Mouse (Mus musculus): ENCODE measurements around the gene N4bp3. TPM values are rescaled to one million over a fixed set of nuclear protein-coding genes. Genes with fewer than 3 reads are reported as not detected.

Gene N4bp3
- total and polyA plus RNA-seq, 2 experiments: 1.6 to 6.4 TPM

GRCm38 (mm10) chr11:51645293-51645692 lies 5.3 kb downstream of the N4bp3 start:
- H3K27ac ChIP-seq (replicated peaks; ENCODE audit: insufficient read depth, low read depth, low read length): no peak overlapping the region
- TF ChIP-seq CTCF (IDR thresholded peaks at IDR 0.05; ENCODE audit: low read depth, low read length) (no peak), POLR2A (IDR thresholded peaks at IDR 0.05; ENCODE audit: extremely low read depth, insufficient read depth, low read length) (no peak)
- no peak overlapping the region for H3K4me3 ChIP-seq (ENCODE audit: insufficient read depth, low read depth, low read length)
- no peak for DNase-seq (ENCODE audit: extremely low read depth, low read depth, low spot score)
- H3K36me3 ChIP-seq (ENCODE audit: control insufficient read depth, insufficient read depth, low read length): no peaks in the 10 kb centered on the region
- H3K9ac ChIP-seq (ENCODE audit: low read depth, low read length): no peak overlapping the region
- peaks cover 4% of the 10 kb centered on the region; the same call in 1 of the 2 replicates for H3K79me2 ChIP-seq (ENCODE audit: control insufficient read depth, insufficient read depth, low read length)
- H3K27me3 ChIP-seq (ENCODE audit: control insufficient read depth, insufficient read depth, low read length): no peaks in the 10 kb centered on the region
- WGBS: 86% methylated on average over 13 of the region's 13 CpGs
- H3K4me1 ChIP-seq (ENCODE audit: control insufficient read depth, insufficient read depth, low read length): peaks cover 2% of the 10 kb centered on the region; the same call in 1 of the 2 replicates

GRCm38 (mm10) chr11:51644217-51644616 lies 6.4 kb downstream of the N4bp3 start:
- Histone ChIP-seq H3K27me3 (ENCODE audit: control insufficient read depth, insufficient read depth, low read length) (no peaks in the 10 kb centered on the region), H3K4me1 (ENCODE audit: control insufficient read depth, insufficient read depth, low read length) (no peaks in the 10 kb centered on the region), H3K36me3 (ENCODE audit: control insufficient read depth, insufficient read depth, low read length) (no peaks in the 10 kb centered on the region), H3K79me2 (ENCODE audit: control insufficient read depth, insufficient read depth, low read length) (no peaks in the 10 kb centered on the region; the same call in 1 of the 2 replicates), H3K9ac (ENCODE audit: low read depth, low read length) (no peak overlapping the region), H3K27ac (replicated peaks; ENCODE audit: insufficient read depth, low read depth, low read length) (no peak overlapping the region), H3K4me3 (ENCODE audit: insufficient read depth, low read depth, low read length) (no peak overlapping the region)
- DNase-seq (ENCODE audit: extremely low read depth, low read depth, low spot score): no peak
- 91% methylated on average over 16 of the region's 16 CpGs for WGBS
- TF ChIP-seq POLR2A (IDR thresholded peaks at IDR 0.05; ENCODE audit: extremely low read depth, insufficient read depth, low read length): no peak
- no peak for TF ChIP-seq CTCF (IDR thresholded peaks at IDR 0.05; ENCODE audit: low read depth, low read length)

GRCm38 (mm10) chr11:51643761-51644160 lies 6.9 kb downstream of the N4bp3 start:
- DNase-seq (ENCODE audit: extremely low read depth, low read depth, low spot score): peak; percentile 66
- H3K36me3 ChIP-seq (ENCODE audit: control insufficient read depth, insufficient read depth, low read length): no peaks in the 10 kb centered on the region
- no peak overlapping the region for H3K27ac ChIP-seq (replicated peaks; ENCODE audit: insufficient read depth, low read depth, low read length)
- H3K79me2 ChIP-seq (ENCODE audit: control insufficient read depth, insufficient read depth, low read length): no peaks in the 10 kb centered on the region
- no peak overlapping the region for H3K4me3 ChIP-seq (ENCODE audit: insufficient read depth, low read depth, low read length)
- H3K9ac ChIP-seq (ENCODE audit: low read depth, low read length): no peak overlapping the region
- TF ChIP-seq POLR2A (IDR thresholded peaks at IDR 0.05; ENCODE audit: extremely low read depth, insufficient read depth, low read length): no peak
- no peak for TF ChIP-seq CTCF (IDR thresholded peaks at IDR 0.05; ENCODE audit: low read depth, low read length)
- no peaks in the 10 kb centered on the region for H3K27me3 ChIP-seq (ENCODE audit: control insufficient read depth, insufficient read depth, low read length)
- no peaks in the 10 kb centered on the region for H3K4me1 ChIP-seq (ENCODE audit: control insufficient read depth, insufficient read depth, low read length)
- WGBS: 46% methylated on average over 15 of the region's 15 CpGs

- no peaks in the 10 kb centered on the region for H3K4me1 ChIP-seq (ENCODE audit: control insufficient read depth, insufficient read depth, low read length)
- H3K79me2 ChIP-seq (ENCODE audit: control insufficient read depth, insufficient read depth, low read length): no peaks in the 10 kb centered on the region
- no peak overlapping the region for H3K27ac ChIP-seq (replicated peaks; ENCODE audit: insufficient read depth, low read depth, low read length)
- no peaks in the 10 kb centered on the region for H3K27me3 ChIP-seq (ENCODE audit: control insufficient read depth, insufficient read depth, low read length)
- TF ChIP-seq POLR2A (IDR thresholded peaks at IDR 0.05; ENCODE audit: extremely low read depth, insufficient read depth, low read length): no peak
- no peak for TF ChIP-seq CTCF (IDR thresholded peaks at IDR 0.05; ENCODE audit: low read depth, low read length)
- no peak overlapping the region for H3K4me3 ChIP-seq (ENCODE audit: insufficient read depth, low read depth, low read length)
- 75% methylated on average over 9 of the region's 9 CpGs for WGBS
- H3K36me3 ChIP-seq (ENCODE audit: control insufficient read depth, insufficient read depth, low read length): no peaks in the 10 kb centered on the region
- DNase-seq (ENCODE audit: extremely low read depth, low read depth, low spot score): no peak
- H3K9ac ChIP-seq (ENCODE audit: low read depth, low read length): no peak overlapping the region
Measured at GRCm38 (mm10) chr11:51643202-51643601, 7.4 kb downstream of the N4bp3 start.

GRCm38 (mm10) chr11:51640748-51641147 lies 9.9 kb downstream of the N4bp3 start:
- H3K36me3 ChIP-seq (ENCODE audit: control insufficient read depth, insufficient read depth, low read length): no peaks in the 10 kb centered on the region
- peaks cover 3% of the 10 kb centered on the region; the same call in 1 of the 2 replicates for H3K4me1 ChIP-seq (ENCODE audit: control insufficient read depth, insufficient read depth, low read length)
- DNase-seq (ENCODE audit: extremely low read depth, low read depth, low spot score): no peak
- no peak overlapping the region for H3K4me3 ChIP-seq (ENCODE audit: insufficient read depth, low read depth, low read length)
- no peak overlapping the region for H3K27ac ChIP-seq (replicated peaks; ENCODE audit: insufficient read depth, low read depth, low read length)
- WGBS: 62% methylated on average over 7 of the region's 7 CpGs
- no peak overlapping the region for H3K9ac ChIP-seq (ENCODE audit: low read depth, low read length)
- H3K79me2 ChIP-seq (ENCODE audit: control insufficient read depth, insufficient read depth, low read length): no peaks in the 10 kb centered on the region
- TF ChIP-seq POLR2A (IDR thresholded peaks at IDR 0.05; ENCODE audit: extremely low read depth, insufficient read depth, low read length) (no peak), CTCF (IDR thresholded peaks at IDR 0.05; ENCODE audit: low read depth, low read length) (no peak)
- no peaks in the 10 kb centered on the region for H3K27me3 ChIP-seq (ENCODE audit: control insufficient read depth, insufficient read depth, low read length)

GRCm38 (mm10) chr11:51638497-51638896 lies 12.1 kb downstream of the N4bp3 start:
- no peaks in the 10 kb centered on the region for H3K36me3 ChIP-seq (ENCODE audit: control insufficient read depth, insufficient read depth, low read length)
- no peak overlapping the region for H3K27ac ChIP-seq (replicated peaks; ENCODE audit: insufficient read depth, low read depth, low read length)
- no peak overlapping the region for H3K4me3 ChIP-seq (ENCODE audit: insufficient read depth, low read depth, low read length)
- no peak for TF ChIP-seq POLR2A (IDR thresholded peaks at IDR 0.05; ENCODE audit: extremely low read depth, insufficient read depth, low read length)
- TF ChIP-seq CTCF (IDR thresholded peaks at IDR 0.05; ENCODE audit: low read depth, low read length): no peak
- WGBS: 66% methylated on average over 5 of the region's 5 CpGs
- H3K27me3 ChIP-seq (ENCODE audit: control insufficient read depth, insufficient read depth, low read length): no peaks in the 10 kb centered on the region
- peaks cover 2% of the 10 kb centered on the region; the same call in 1 of the 2 replicates for H3K79me2 ChIP-seq (ENCODE audit: control insufficient read depth, insufficient read depth, low read length)
- no peak for DNase-seq (ENCODE audit: extremely low read depth, low read depth, low spot score)
- H3K9ac ChIP-seq (ENCODE audit: low read depth, low read length): no peak overlapping the region
- peaks cover 6% of the 10 kb centered on the region for H3K4me1 ChIP-seq (ENCODE audit: control insufficient read depth, insufficient read depth, low read length)

All from liver, adult 2 months (tissue).